Mouse (Mus musculus) hindbrain, embryonic 13.5 days (tissue): ENCODE results near the gene Dnah14. TPM values are rescaled to one million over a fixed set of nuclear protein-coding genes. Genes with fewer than 3 reads are reported as not detected.

Experiments used
- polyA plus RNA-seq: library from polyadenylated mRNA; unstranded; fragments of >200 nt; fragmentation: Nextera tagmentation; extraction: Ambion mirVana; gene quantifications from 2 replicates; pipeline ENCODE4 v1.2.1, GENCODE M21; 2015

Gene Dnah14
- polyA plus RNA-seq, 1 experiment from 2014 or later: 0.65 TPM

Other genes with a start within 250 kb of the Dnah14 start
- 6.8 and 8.8 TPM in 2 replicates for gene Cnih3, start 223.9 kb upstream of the Dnah14 start, polyA plus RNA-seq
- gene Ccdc121, start 65.1 kb upstream of the Dnah14 start, polyA plus RNA-seq: not detected in 2 replicates